Mouse (Mus musculus) thymus, postnatal 25 days (tissue): ENCODE results near the gene Cyp2t4.
A peak's percentile ranks its signal among the peaks of the same experiment; 100 is the strongest.

Experiments used
- DNase-seq: peaks from one replicate; pipeline ENCODE4 v3.0.0; 2022

The Cyp2t4 gene

DNA sequence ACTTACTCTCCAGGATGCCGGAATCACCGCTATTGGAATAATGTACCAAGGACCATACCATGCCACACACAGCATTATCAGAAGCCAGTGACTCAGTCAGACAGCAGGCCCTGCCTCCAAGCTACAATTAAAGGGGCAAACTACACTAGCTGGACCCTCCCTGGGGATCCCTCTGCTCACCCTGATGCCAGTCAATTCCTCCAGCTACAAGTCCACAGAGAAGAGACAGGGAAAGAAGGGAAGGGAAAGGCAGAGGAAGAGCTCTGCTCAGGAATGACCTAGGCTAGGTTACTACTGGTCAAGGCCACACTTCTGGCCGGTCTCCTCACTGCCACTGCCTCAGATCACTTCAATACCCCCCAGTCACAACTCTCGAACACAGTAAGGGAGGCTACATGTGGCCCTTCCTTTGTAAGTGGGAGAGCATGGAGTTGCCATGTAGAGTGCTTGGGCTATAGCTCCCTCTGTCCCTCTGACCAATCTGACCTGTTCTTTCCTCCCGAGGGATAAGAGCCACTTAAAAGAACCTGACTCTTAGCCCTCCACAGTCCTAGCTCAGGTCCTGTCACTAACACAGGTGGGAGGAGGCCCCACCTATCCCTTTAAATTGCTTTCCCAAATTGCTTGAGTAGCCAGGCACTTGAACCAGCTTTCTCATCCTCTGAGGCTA is 9.4 kb downstream of the Cyp2t4 start:
- no peak for DNase-seq

DNA sequence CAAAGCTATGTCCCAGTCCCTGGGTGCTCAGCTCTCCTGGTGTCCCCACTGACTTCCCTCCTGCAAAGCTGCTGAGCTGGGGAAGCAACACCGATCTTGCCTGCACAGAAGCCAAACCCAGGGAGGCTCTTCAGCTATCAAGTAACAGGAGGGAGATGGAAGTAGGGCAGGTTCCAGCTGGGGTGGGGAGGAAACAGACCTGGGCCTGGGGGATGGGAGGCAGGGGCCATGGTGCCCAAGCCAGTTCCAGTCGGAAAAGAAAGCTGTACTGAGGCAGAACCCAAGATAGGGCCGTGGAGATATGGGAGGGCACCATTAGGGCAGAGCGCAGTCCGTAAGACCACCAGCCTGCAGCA is 9.9 kb downstream of the Cyp2t4 start:
- no peak for DNase-seq

GRCm38 (mm10) chr7:27164112-27164947 is 10.8 kb downstream of the Cyp2t4 start:
- no peak for DNase-seq

GRCm38 (mm10) chr7:27165007-27165655 is 11.6 kb downstream of the Cyp2t4 start:
- no peak for DNase-seq

- DNase-seq: peak; percentile 35
Observed at GRCm38 (mm10) chr7:27165696-27166095, 12.2 kb downstream of the Cyp2t4 start.

GRCm38 (mm10) chr7:27166229-27166613 is 12.7 kb downstream of the Cyp2t4 start:
- DNase-seq: peak; percentile 89

DNA sequence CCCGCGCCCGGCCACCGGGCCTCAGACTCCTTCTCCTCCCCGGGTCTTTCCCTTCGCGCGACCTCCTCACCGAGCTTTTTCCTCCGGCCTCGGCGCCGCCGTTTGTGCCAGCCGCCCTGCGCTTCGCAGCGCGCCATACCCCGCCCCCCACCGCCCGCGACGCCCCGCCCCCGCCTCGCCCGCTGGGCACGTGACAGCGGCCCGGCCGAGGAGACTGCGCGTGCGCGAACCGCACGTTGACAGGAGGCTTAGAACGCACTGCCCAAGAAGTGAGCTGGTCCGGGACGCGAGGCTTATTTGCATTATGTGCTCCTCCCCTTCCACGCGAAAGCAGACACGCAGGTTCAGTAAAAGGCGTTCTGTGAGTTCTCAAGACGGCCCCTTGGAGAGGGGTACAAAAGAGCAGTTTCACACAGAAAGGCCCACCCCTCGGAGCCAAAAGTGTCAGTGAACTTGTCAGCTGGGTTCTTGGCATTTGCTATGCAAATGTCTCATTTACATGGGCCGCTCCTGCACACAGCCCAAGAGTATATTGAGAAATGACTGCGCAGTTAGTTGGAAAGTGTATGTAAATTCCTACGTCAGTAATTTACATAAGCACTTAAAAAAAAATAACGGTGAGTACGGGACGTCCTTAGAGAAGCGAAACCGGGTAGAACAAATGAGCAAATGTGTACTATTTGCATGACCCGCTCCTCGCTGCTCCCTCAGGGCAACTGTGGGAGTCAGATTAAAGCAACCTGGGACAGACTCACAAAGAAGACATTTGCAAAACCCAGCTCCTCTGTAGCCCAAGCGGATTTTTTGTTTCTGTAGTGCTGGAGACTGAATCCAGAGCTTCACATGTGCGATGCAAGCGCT is 13.3 kb downstream of the Cyp2t4 start, which contains the start of gene Egln2:
Gene Egln2, minus strand, starts transcription at position 189 of the 861 bp plus-strand sequence.
- peak; percentile 95 for DNase-seq

DNA sequence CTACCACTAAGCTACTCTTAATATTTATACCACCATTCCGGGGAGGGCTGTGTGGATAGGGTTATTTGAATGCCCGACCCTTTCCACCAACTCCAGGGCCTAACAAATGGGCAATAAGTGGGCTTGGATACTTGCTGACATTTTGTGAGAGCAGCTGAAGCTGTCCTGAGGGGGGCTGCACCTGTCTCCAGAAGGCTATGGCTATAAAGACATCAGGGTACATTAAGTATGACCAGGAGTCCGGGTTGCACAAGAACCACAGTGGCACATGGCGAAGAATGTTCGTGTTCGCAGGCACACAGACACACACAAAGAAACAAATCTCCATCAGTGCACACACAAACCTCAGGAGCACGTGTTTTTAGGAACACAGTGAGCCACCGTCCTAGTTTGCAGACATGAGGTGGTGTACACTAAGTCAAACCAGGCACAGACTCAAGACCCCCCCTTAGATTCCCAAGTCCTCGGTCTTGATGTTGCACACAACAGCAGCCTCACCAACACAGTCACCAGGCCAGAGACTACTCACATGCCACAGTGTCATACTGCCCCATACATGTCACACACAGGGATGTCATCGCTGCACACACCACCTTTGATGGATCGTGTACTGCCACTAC is 14.1 kb downstream of the Cyp2t4 start:
- DNase-seq: no peak

DNA sequence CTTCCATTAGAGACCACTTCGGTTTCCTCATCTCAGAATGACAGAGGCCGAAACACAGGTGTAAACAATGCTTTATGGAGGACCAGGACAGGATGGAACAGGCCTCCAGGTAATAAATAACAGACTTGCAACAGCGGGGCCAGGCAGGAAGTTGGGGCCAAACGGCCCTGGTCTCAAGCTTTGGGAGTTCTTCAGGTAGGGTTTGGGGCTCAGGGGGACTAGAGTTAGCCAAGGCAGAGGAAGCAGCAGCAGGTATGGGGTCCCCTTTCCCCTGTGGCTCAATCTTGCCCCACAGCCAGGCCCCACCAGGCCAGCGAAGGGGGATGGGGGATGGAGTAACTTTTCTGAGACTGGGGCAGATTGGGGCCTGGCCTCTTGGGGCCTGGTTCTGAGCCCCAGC is 14.9 kb downstream of the Cyp2t4 start:
- DNase-seq: no peak

GRCm38 (mm10) chr7:27170981-27171380 is 17.5 kb downstream of the Cyp2t4 start:
- DNase-seq: no peak

- no peak for DNase-seq
Observed at GRCm38 (mm10) chr7:27174496-27174895, 21.0 kb downstream of the Cyp2t4 start.

DNA sequence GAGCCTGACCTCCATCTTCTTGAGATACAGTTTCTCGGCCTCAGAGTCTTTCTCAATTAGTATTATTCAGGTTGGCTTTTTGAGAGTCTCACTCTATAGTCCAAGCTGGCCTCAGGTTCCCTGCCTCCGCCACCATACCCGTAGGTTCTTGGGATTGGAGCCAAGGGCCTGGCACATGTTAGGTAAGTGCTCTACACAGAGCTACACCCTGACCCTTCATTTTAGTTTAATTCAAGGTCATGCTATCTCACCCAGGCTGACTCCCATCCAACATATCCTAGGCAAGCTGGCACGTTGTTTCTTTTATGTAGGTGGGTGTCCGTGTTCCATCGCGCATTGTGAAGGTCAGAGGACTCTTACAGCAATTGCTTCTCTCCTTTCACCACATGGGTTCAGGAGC is 21.4 kb downstream of the Cyp2t4 start:
- DNase-seq: no peak

- no peak for DNase-seq
Observed at GRCm38 (mm10) chr7:27177942-27178323, 24.4 kb downstream of the Cyp2t4 start.

DNA sequence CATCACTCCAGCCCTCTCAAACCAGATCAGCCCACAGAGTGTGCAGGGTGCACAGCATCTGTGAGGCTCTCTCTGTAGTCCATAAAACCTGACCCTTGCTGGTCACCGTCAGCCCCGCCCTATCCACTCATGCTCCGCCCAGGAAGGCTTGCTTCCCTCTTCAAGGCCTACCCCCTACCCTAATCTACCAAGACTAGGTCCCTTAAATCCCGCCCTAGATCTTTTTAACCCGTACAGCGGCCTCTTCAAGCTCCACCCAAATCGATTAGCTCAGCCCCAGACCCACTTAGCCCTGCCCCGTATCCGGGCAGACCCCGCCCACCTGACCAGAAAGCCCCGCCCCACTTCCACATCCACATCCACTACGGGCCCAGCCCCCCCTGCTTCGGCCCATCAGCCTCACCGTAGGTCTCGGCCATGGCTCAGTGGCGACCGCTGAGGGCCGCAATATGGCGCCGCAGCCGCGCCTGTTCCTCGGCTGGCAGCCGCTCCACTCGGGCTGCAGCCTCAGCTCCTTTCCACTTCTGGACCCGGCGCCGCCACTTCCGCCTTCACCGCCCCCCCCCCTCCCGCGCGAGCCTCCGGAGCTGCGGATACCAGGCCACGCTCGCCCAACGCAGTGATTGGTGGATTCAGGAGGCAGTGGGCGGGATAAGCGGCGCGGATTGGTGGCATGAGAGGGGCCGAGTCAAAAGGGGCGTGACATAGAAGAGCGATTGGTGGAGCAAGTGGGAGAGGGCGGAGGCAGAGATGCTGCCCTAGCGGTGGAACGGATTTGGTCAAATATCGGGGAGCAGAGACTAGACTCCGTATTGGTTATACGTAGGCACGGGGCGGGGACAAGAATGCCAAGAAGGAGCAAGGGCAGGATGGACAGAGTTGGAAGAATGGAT is 25.1 kb downstream of the Cyp2t4 start, which contains the start of gene Rab4b:
Gene Rab4b, minus strand, starts transcription at position 573 of the 893 bp plus-strand sequence.
- DNase-seq: peak; percentile 100

GRCm38 (mm10) chr7:27179217-27179918 is 25.9 kb downstream of the Cyp2t4 start:
- no peak for DNase-seq

- no peak for DNase-seq
Observed at GRCm38 (mm10) chr7:27180036-27180435, 26.5 kb downstream of the Cyp2t4 start.

DNA sequence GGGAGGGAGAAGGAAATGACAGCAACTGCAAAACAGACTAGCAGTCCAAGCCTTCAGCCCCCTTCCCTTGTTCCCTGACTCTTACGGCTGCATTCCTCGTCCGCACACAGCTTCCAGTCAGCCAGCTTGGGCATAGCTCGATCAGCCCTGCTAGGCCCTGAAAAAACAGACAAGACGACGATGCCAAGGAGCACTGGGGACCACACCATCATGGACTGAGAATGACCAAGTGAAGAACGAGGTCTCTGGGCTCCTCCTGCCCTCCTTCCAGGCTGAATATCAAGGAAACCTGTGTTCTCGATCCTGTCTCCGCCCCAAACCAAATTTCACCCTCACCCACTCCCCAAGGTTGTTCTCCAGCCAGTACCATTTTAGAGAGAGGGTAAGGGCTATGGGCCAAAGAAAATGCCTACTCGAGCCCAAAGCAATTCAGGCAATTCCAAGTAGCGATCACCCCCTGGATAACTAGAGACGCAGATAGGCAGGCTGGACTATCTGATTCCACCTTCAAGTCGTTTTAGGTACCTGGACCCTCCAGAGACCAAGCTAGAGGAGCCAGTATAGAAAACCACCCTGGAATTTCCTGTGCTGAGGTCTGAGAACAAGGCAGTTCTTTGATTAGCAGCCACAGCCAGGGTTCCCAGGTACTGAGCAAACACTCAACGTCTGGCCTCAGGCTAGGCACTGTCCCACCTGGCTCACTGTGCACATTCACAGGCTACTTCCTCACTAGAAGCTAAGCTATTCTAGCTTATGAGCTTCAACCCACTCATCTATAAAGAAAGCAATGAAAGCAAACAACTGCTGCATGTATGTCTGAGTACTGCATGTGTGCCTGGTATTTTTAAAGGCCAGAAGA is 27.6 kb downstream of the Cyp2t4 start, which contains the start of the genes Gm21983 and Mia:
Gene Gm21983, minus strand, starts transcription at position 250 of the 859 bp plus-strand sequence.
Gene Mia, minus strand, starts transcription at position 321 of the 859 bp plus-strand sequence.
- DNase-seq: no peak

GRCm38 (mm10) chr7:27182498-27182897 is 29.0 kb downstream of the Cyp2t4 start:
- no peak for DNase-seq

DNA sequence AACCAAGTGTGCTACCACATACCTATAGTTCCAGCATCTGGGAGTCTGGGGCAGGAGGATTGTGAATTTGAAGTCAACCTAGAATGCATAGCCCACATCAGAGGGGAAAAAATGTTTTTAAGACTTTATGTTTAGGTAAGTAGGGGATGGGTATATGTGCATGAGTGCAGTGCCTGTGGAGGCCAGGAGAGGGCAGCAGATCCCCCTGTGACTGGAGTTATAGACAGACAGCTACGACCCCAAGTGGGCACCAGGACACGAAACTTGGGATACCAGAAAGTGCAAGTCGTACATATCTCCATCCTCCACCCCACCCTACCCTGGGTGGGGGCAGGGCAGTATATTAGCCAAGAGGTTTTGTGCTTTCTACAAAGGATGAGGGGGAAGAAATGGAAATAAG is 31.4 kb downstream of the Cyp2t4 start:
- peak; percentile 50 for DNase-seq
